Mouse (Mus musculus) liver, adult 2 months (tissue): ENCODE data around the gene Mboat1.

ENCODE experiments used
- CTCF ChIP-seq: fragments of 200-500 bp; IDR thresholded peaks from 2 replicates; pipeline ENCODE4 v1.5.1; 2011; ENCODE audit warnings: low read depth, low read length, control low read depth
- POLR2A ChIP-seq: fragments of 200-500 bp; IDR thresholded peaks from 2 replicates; pipeline ENCODE4 v1.6.1; 2011; ENCODE audit warnings: low read length, control low read depth; ENCODE audit not compliant: insufficient read depth; ENCODE audit errors: extremely low read depth

GRCm38 (mm10) chr13:30193363-30193762 is 57.1 kb downstream of the Mboat1 start:
- no peak for TF ChIP-seq POLR2A
- TF ChIP-seq CTCF: no peak
